Mouse (Mus musculus): Measurements from ENCODE around the gene Anks1b.

DNA sequence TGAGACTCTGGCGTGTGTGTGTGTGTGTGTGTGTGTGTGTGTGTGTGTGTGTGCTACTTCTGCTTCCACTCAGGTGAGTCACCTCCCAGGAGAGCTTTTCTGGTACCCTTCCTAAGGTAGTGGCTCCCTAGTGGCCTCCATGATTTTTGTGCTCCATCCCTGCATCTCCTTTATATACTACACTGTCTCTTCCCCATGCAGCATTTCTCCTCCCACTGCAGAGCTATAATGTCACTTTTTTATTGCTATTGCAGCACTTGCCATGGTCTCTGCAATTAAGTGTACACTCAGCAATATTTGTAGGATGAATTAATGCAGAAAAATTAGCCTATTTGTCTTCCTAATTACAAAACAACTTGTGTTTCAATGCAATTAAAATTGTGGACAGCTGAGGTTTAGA, 482.9 kb downstream of the Anks1b start:
- TF ChIP-seq CTCF (IDR thresholded peaks at IDR 0.05; ENCODE audit: extremely low read depth, insufficient read length, insufficient replicate concordance, low read depth, low read length) (no peak), POLR2A (IDR thresholded peaks at IDR 0.05; ENCODE audit: low read depth, low read length) (no peak)

Measured in small intestine, adult 2 months (tissue).